Mouse (Mus musculus) CH12.LX (cell line): Measurements from ENCODE around the gene Tshr. TPM values are rescaled to one million over a fixed set of nuclear protein-coding genes. Genes with fewer than 3 reads are reported as not detected.

Source experiments
- DNase-seq: peaks from one replicate; pipeline ENCODE4 v3.0.0-alpha.2; 2013; ENCODE audit errors: extremely low read depth
- H3K27ac ChIP-seq: 2 replicates; pipeline ENCODE4 v1.5.1; 2012; ENCODE audit warnings: low read depth, mild to moderate bottlenecking, control low read depth, moderate library complexity; ENCODE audit not compliant: insufficient read depth
- H3K27me3 ChIP-seq: replicated peaks from 2 replicates; pipeline ENCODE3; 2012; ENCODE audit warnings: inconsistent platforms
- H3K36me3 ChIP-seq, 2 experiments: replicated peaks in 1 of 2; 2 replicates each; pipeline versions ENCODE3 to v1.6.1; 2012; ENCODE audit warnings: inconsistent platforms in 1 of 2, low read length in 1 of 2, mild to moderate bottlenecking in 1 of 2, mixed read lengths in 1 of 2, moderate library complexity in 1 of 2; ENCODE audit not compliant: control insufficient read depth in 1 of 2, insufficient read depth in 1 of 2
- H3K4me1 ChIP-seq, 2 experiments: 2 replicates each; pipeline ENCODE4 v1.6.1; 2012; ENCODE audit warnings: inconsistent platforms in 1 of 2, moderate library complexity in 1 of 2; ENCODE audit not compliant: insufficient read depth in 2 of 2, control insufficient read depth in 1 of 2
- H3K4me2 ChIP-seq: 2 replicates; pipeline ENCODE4 v1.6.1; 2012; ENCODE audit warnings: low read depth, mild to moderate bottlenecking, control low read depth; ENCODE audit not compliant: poor library complexity, insufficient read depth, severe bottlenecking
- H3K4me3 ChIP-seq, 3 experiments: fragments of 150-350 bp in 1 of 3; sonication (generic) in 1 of 3; replicated peaks in 1 of 3; 2 replicates each; pipeline versions ENCODE3 to v1.5.1; 2011 to 2012; ENCODE audit warnings: low read depth in 2 of 3, low read length in 2 of 3, mild to moderate bottlenecking in 2 of 3, moderate library complexity in 2 of 3, control low read depth in 1 of 3, improper control_type of control experiment in 1 of 3, inconsistent platforms in 1 of 3, mixed read lengths in 1 of 3; ENCODE audit not compliant: poor library complexity in 1 of 3
- H3K79me2 ChIP-seq: replicated peaks from 2 replicates; pipeline ENCODE4 v1.6.1; 2012; ENCODE audit warnings: mild to moderate bottlenecking, moderate library complexity; ENCODE audit not compliant: control insufficient read depth, poor library complexity, insufficient read depth, severe bottlenecking; ENCODE audit errors: extremely low read depth
- H3K9ac ChIP-seq: 2 replicates; pipeline ENCODE4 v1.6.1; 2012; ENCODE audit warnings: low read depth, mild to moderate bottlenecking, control low read depth, moderate library complexity; ENCODE audit not compliant: insufficient read depth
- H3K9me3 ChIP-seq: replicated peaks from 2 replicates; pipeline ENCODE3; 2012; ENCODE audit warnings: low read length, inconsistent platforms, mixed read lengths
- BHLHE40 ChIP-seq: IDR thresholded peaks from 2 replicates; pipeline ENCODE4 v1.6.1; 2011; ENCODE audit warnings: mild to moderate bottlenecking, low read depth, low read length, improper control_type of control experiment
- E2F4 ChIP-seq: IDR thresholded peaks from 2 replicates; pipeline ENCODE4 v1.6.1; 2011; ENCODE audit warnings: low read depth, low read length, improper control_type of control experiment; ENCODE audit not compliant: insufficient replicate concordance
- ELF1 ChIP-seq: IDR thresholded peaks from 2 replicates; pipeline ENCODE4 v1.6.1; 2014; ENCODE audit warnings: low read depth, mild to moderate bottlenecking, inconsistent platforms, low read length, improper control_type of control experiment
- EP300 ChIP-seq: IDR thresholded peaks from 2 replicates; pipeline ENCODE4 v1.6.1; 2011; ENCODE audit warnings: low read length, improper control_type of control experiment
- ETS1 ChIP-seq: conservative IDR thresholded peaks from 2 replicates; pipeline ENCODE4 v1.6.1; 2012; ENCODE audit warnings: low read depth, mild to moderate bottlenecking, inconsistent platforms, low read length, improper control_type of control experiment, moderate library complexity
- GABPA ChIP-seq: IDR thresholded peaks from 2 replicates; pipeline ENCODE4 v1.6.1; 2012; ENCODE audit warnings: low read depth, low read length, improper control_type of control experiment, inconsistent platforms; ENCODE audit not compliant: insufficient replicate concordance
- HCFC1 ChIP-seq: IDR thresholded peaks from 2 replicates; pipeline ENCODE4 v1.6.1; 2012; ENCODE audit warnings: low read depth, mild to moderate bottlenecking, inconsistent platforms, low read length, improper control_type of control experiment
- IRF4 ChIP-seq: IDR thresholded peaks from 2 replicates; pipeline ENCODE4 v1.6.1; 2014; ENCODE audit warnings: low read depth, mild to moderate bottlenecking, inconsistent platforms, low read length, improper control_type of control experiment
- JUN ChIP-seq: IDR thresholded peaks from 2 replicates; pipeline ENCODE4 v1.6.1; 2011; ENCODE audit warnings: low read depth, mild to moderate bottlenecking, low read length, improper control_type of control experiment, moderate library complexity; ENCODE audit not compliant: insufficient read depth
- JUND ChIP-seq: conservative IDR thresholded peaks from 2 replicates; pipeline ENCODE4 v1.6.1; 2011; ENCODE audit warnings: low read depth, low read length, improper control_type of control experiment
- KAT2A ChIP-seq: IDR thresholded peaks from 2 replicates; pipeline ENCODE4 v1.6.1; 2012; ENCODE audit warnings: low read length, improper control_type of control experiment, inconsistent platforms; ENCODE audit not compliant: insufficient replicate concordance
- MAX ChIP-seq: IDR thresholded peaks from 2 replicates; pipeline ENCODE4 v1.6.1; 2011; ENCODE audit warnings: low read length, improper control_type of control experiment
- MEF2A ChIP-seq: IDR thresholded peaks from 2 replicates; pipeline ENCODE4 v1.6.1; 2014; ENCODE audit warnings: low read depth, mild to moderate bottlenecking, inconsistent platforms, low read length, improper control_type of control experiment, borderline replicate concordance
- MXI1 ChIP-seq: IDR thresholded peaks from 2 replicates; pipeline ENCODE4 v1.6.1; 2011; ENCODE audit warnings: mild to moderate bottlenecking, low read depth, low read length, improper control_type of control experiment
- NRF1 ChIP-seq: IDR thresholded peaks from 2 replicates; pipeline ENCODE4 v1.6.1; 2014; ENCODE audit warnings: low read depth, mild to moderate bottlenecking, inconsistent platforms, low read length, improper control_type of control experiment, moderate library complexity
- PAX5 ChIP-seq: IDR thresholded peaks from 2 replicates; pipeline ENCODE4 v1.6.1; 2012; ENCODE audit warnings: low read length, inconsistent platforms, mixed read lengths
- POLR2A ChIP-seq: IDR thresholded peaks from 2 replicates; pipeline ENCODE4 v1.6.1; 2011; ENCODE audit warnings: low read depth, mild to moderate bottlenecking, improper control_type of control experiment, low read length
- POLR2AphosphoS2 ChIP-seq: IDR thresholded peaks from 2 replicates; pipeline ENCODE4 v1.6.1; 2011; ENCODE audit warnings: low read depth, low read length, improper control_type of control experiment
- RAD21 ChIP-seq: IDR thresholded peaks from 2 replicates; pipeline ENCODE4 v1.6.1; 2011; ENCODE audit warnings: low read depth, mild to moderate bottlenecking, low read length, improper control_type of control experiment, moderate library complexity
- TBP ChIP-seq: conservative IDR thresholded peaks from 2 replicates; pipeline ENCODE4 v1.6.1; 2011; ENCODE audit warnings: low read depth, low read length, improper control_type of control experiment
- TCF12 ChIP-seq: IDR thresholded peaks from 2 replicates; pipeline ENCODE4 v1.6.1; 2014; ENCODE audit warnings: low read depth, mild to moderate bottlenecking, inconsistent platforms, low read length, improper control_type of control experiment
- USF2 ChIP-seq: conservative IDR thresholded peaks from 2 replicates; pipeline ENCODE4 v1.6.1; 2011; ENCODE audit warnings: low read depth, low read length, improper control_type of control experiment
- ZKSCAN1 ChIP-seq: IDR thresholded peaks from 2 replicates; pipeline ENCODE4 v1.6.1; 2012; ENCODE audit warnings: low read depth, inconsistent platforms, low read length, improper control_type of control experiment, borderline replicate concordance
- dilution Hi-C: fragments of 300-500 bp; cut with MboI; formaldehyde crosslinking; loops from 2 replicates; pipeline ENCODE4 v1.14.3; 2020; ENCODE audit warnings: low sequenced_read_pairs; ENCODE audit not compliant: extremely low pct_unique_long_range_greater_than_20kb, extremely low pct_ligation_motif_present
- in situ Hi-C: fragments of 300-500 bp; cut with MboI; formaldehyde crosslinking; loops from 3 replicates; pipeline ENCODE4 v1.14.3; 2019; ENCODE audit warnings: low sequenced_read_pairs, low pct_ligation_motif_present, low pct_unique_long_range_greater_than_20kb, mixed read lengths
- polyA plus RNA-seq: library from polyadenylated mRNA; unstranded; fragments of >175 nt; gene quantifications from 2 replicates; pipeline ENCODE4 v1.2.1, GENCODE M21; 2012; ENCODE audit warnings: low read depth; ENCODE audit not compliant: insufficient read length
- total RNA-seq, 2 experiments: library from RNA; depleted of rRNA; stranded (reverse); fragments of 300-350 nt in 1 of 2; fragments of >200 nt in 1 of 2; gene quantifications; 2 replicates each; pipeline ENCODE4 v1.2.3; 2012 to 2014

Gene Tshr
- total and polyA plus RNA-seq, 3 experiments = not detected

DNA sequence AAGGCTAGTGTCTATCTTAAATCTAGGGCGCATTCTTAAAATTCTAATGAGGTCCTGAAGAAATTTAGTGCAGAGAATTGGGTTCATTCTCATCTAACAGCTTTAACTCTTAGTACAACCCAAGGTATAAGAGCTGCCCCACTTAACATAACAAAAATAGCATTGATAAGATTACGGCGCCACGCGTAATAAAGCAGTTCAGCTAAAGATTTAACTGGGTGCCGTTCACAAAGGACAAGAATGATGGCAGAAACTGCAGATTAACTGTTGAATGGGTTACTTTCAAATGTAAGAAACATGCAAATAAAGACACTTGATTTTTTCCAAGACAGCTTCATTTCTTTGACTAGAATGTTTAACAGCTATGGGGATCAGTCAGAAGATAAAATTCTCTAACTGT lies 199.0 kb downstream of the Tshr start:
- Histone ChIP-seq H3K79me2 (peaks cover 62% of the 10 kb centered on the region), H3K9me3 (peaks cover 6% of the 10 kb centered on the region), H3K4me3 (no peak overlapping the region), H3K36me3 (peaks cover 18 to 58% of the 10 kb centered on the region in 2 experiments), H3K4me2 (peak overlapping the region; percentile 37), H3K9ac (peak overlapping the region; percentile 53; the same call in 1 of the 2 replicates), H3K4me1 (peaks cover 6 to 68% of the 10 kb centered on the region in 2 experiments), H3K27ac (no peak overlapping the region), H3K27me3 (no peaks in the 10 kb centered on the region)
- TF ChIP-seq NRF1 (no peak), MAX (no peak), POLR2A (no peak), USF2 (no peak), POLR2AphosphoS2 (no peak), JUN (no peak), RAD21 (no peak), HCFC1 (no peak), PAX5 (no peak), E2F4 (no peak), BHLHE40 (no peak), MEF2A (no peak), ZKSCAN1 (no peak), KAT2A (no peak), JUND (no peak), GABPA (no peak), TBP (no peak), ETS1 (no peak), MXI1 (no peak), TCF12 (no peak)
- no peak for DNase-seq
- dilution Hi-C loops = no loop called here
- in situ Hi-C loops = no loop called here

GRCm38 (mm10) chr12:91585206-91585605 lies 200.8 kb downstream of the Tshr start:
- Histone ChIP-seq H3K9ac (no peak overlapping the region), H3K4me3 (no peak overlapping the region), H3K27ac (peak overlapping the region; percentile 78), H3K9me3 (peaks cover 6% of the 10 kb centered on the region), H3K79me2 (peaks cover 62% of the 10 kb centered on the region), H3K27me3 (no peaks in the 10 kb centered on the region), H3K4me1 (peaks cover 6 to 62% of the 10 kb centered on the region in 2 experiments), H3K4me2 (peak overlapping the region; percentile 42; the same call in 1 of the 2 replicates), H3K36me3 (peaks cover 12 to 44% of the 10 kb centered on the region in 2 experiments)
- in situ Hi-C loops = no loop called here
- DNase-seq = peak; percentile 57
- dilution Hi-C loops = no loop called here
- TF ChIP-seq JUN (peak; percentile 37; the same call in 1 of the 2 replicates), ELF1 (no peak), BHLHE40 (peak; percentile 70), IRF4 (no peak; the same call in 1 of the 2 replicates), MEF2A (no peak), ETS1 (peak; percentile 61), EP300 (peak; percentile 20; the same call in 1 of the 2 replicates)
- TF ChIP-seq, all 38 proteins: peak for 4
